Mouse (Mus musculus): ENCODE measurements around the gene Olfr1034. TPM values are rescaled to one million over a fixed set of nuclear protein-coding genes. Genes with fewer than 3 reads are reported as not detected.
"Not testable (repeated sequence)": the region's sequence is repeated elsewhere in the genome, so short reads cannot be mapped to it uniquely, and the experiment has no call there.

The Olfr1034 gene
- not detected in 2 replicates for polyA plus RNA-seq (2014; fragmentation: Nextera tagmentation; extraction: Ambion mirVana)

- Histone ChIP-seq H3K4me3 (ENCODE audit: low read depth, low read length) (no peak within 1 kb of the TSS), H3K9ac (ENCODE audit: low read depth, low read length) (no peak within 1 kb of the TSS), H3K36me3 (ENCODE audit: control insufficient read depth, insufficient read depth, low read length) (no peaks in the 10 kb centered on the region), H3K4me2 (no peak within 1 kb of the TSS), H3K9me3 (ENCODE audit: control insufficient read depth, low read length) (no peaks in the 10 kb centered on the region), H3K27me3 (replicated peaks; ENCODE audit: control insufficient read depth, insufficient read depth, low read length) (no peaks in the 10 kb centered on the region), H3K27ac (ENCODE audit: low read depth, low read length) (no peak within 1 kb of the TSS), H3K4me1 (replicated peaks; ENCODE audit: control insufficient read depth, insufficient read depth, low read length) (no peaks in the 10 kb centered on the region)
- DNase-seq (ENCODE audit: low spot score) = no peak
- ATAC-seq (replicated peaks; ENCODE audit: low FRiP score) = no peak
Measured at GRCm38 (mm10) chr2:86045561-86045960, at the start of gene Olfr1034. Olfr1034 (plus strand) TSS chr2:86045861.

GRCm38 (mm10) chr2:86005240-86005639, 40.4 kb upstream of the Olfr1034 start, which contains the start of gene Olfr1032:
Olfr1032 (plus strand) TSS chr2:86005540.
- ATAC-seq (replicated peaks; ENCODE audit: low FRiP score) (no peak), DNase-seq (ENCODE audit: low spot score) (no peak)
- no peak within 1 kb of the TSS for H3K4me3 ChIP-seq (ENCODE audit: low read depth, low read length)
- H3K9ac ChIP-seq (ENCODE audit: low read depth, low read length) = no peak within 1 kb of the TSS
- no peaks in the 10 kb centered on the region for H3K4me1 ChIP-seq (replicated peaks; ENCODE audit: control insufficient read depth, insufficient read depth, low read length)
- H3K4me2 ChIP-seq = no peak within 1 kb of the TSS
- H3K27me3 ChIP-seq (replicated peaks; ENCODE audit: control insufficient read depth, insufficient read depth, low read length) = no peaks in the 10 kb centered on the region
- H3K36me3 ChIP-seq (ENCODE audit: control insufficient read depth, insufficient read depth, low read length) = no peaks in the 10 kb centered on the region
- H3K27ac ChIP-seq (ENCODE audit: low read depth, low read length) = no peak within 1 kb of the TSS
- H3K9me3 ChIP-seq (ENCODE audit: control insufficient read depth, low read length) = no peaks in the 10 kb centered on the region
- WGBS = 78% methylated on average over 7 of the region's 7 CpGs

- not testable (repeated sequence) for H3K27ac ChIP-seq (ENCODE audit: low read depth, low read length); ATAC-seq (replicated peaks; ENCODE audit: low FRiP score); DNase-seq (ENCODE audit: low spot score); H3K4me1 ChIP-seq (replicated peaks; ENCODE audit: control insufficient read depth, insufficient read depth, low read length); H3K9ac ChIP-seq (ENCODE audit: low read depth, low read length); H3K27me3 ChIP-seq (replicated peaks; ENCODE audit: control insufficient read depth, insufficient read depth, low read length); H3K36me3 ChIP-seq (ENCODE audit: control insufficient read depth, insufficient read depth, low read length); H3K9me3 ChIP-seq (ENCODE audit: control insufficient read depth, low read length)
- 2% methylated on average over 10 of the region's 11 CpGs for WGBS
- peak within 1 kb of the TSS; percentile 23; the same call in 1 of the 2 replicates for H3K4me3 ChIP-seq (ENCODE audit: low read depth, low read length)
- peak within 1 kb of the TSS; percentile 48 for H3K4me2 ChIP-seq
Measured at GRCm38 (mm10) chr2:86020406-86020805, 25.3 kb upstream of the Olfr1034 start, which contains the start of gene Olfr1033. Olfr1033 (plus strand) TSS chr2:86020633.

- not testable (repeated sequence) for H3K27me3 ChIP-seq (replicated peaks; ENCODE audit: control insufficient read depth, insufficient read depth, low read length); DNase-seq (ENCODE audit: low spot score); H3K36me3 ChIP-seq (ENCODE audit: control insufficient read depth, insufficient read depth, low read length); H3K4me2 ChIP-seq; ATAC-seq (replicated peaks; ENCODE audit: low FRiP score); H3K9ac ChIP-seq (ENCODE audit: low read depth, low read length); H3K4me3 ChIP-seq (ENCODE audit: low read depth, low read length); H3K9me3 ChIP-seq (ENCODE audit: control insufficient read depth, low read length); H3K4me1 ChIP-seq (replicated peaks; ENCODE audit: control insufficient read depth, insufficient read depth, low read length); H3K27ac ChIP-seq (ENCODE audit: low read depth, low read length)
- 50% methylated on average over 3 of the region's 9 CpGs for WGBS
Measured at GRCm38 (mm10) chr2:86021518-86021917, 24.1 kb upstream of the Olfr1034 start.

- not testable (repeated sequence) for H3K4me2 ChIP-seq; H3K36me3 ChIP-seq (ENCODE audit: control insufficient read depth, insufficient read depth, low read length); H3K9ac ChIP-seq (ENCODE audit: low read depth, low read length); H3K9me3 ChIP-seq (ENCODE audit: control insufficient read depth, low read length); H3K4me3 ChIP-seq (ENCODE audit: low read depth, low read length); H3K4me1 ChIP-seq (replicated peaks; ENCODE audit: control insufficient read depth, insufficient read depth, low read length); H3K27me3 ChIP-seq (replicated peaks; ENCODE audit: control insufficient read depth, insufficient read depth, low read length); H3K27ac ChIP-seq (ENCODE audit: low read depth, low read length); ATAC-seq (replicated peaks; ENCODE audit: low FRiP score); DNase-seq (ENCODE audit: low spot score)
Measured at GRCm38 (mm10) chr2:86050777-86051176, 5.1 kb downstream of the Olfr1034 start.

- H3K9ac ChIP-seq (ENCODE audit: low read depth, low read length); H3K4me2 ChIP-seq; H3K27me3 ChIP-seq (replicated peaks; ENCODE audit: control insufficient read depth, insufficient read depth, low read length); H3K4me3 ChIP-seq (ENCODE audit: low read depth, low read length); H3K36me3 ChIP-seq (ENCODE audit: control insufficient read depth, insufficient read depth, low read length); H3K9me3 ChIP-seq (ENCODE audit: control insufficient read depth, low read length); ATAC-seq (replicated peaks; ENCODE audit: low FRiP score); H3K27ac ChIP-seq (ENCODE audit: low read depth, low read length); DNase-seq (ENCODE audit: low spot score); H3K4me1 ChIP-seq (replicated peaks; ENCODE audit: control insufficient read depth, insufficient read depth, low read length): not testable (repeated sequence)
- 96% methylated on average over 2 of the region's 2 CpGs for WGBS
Measured at GRCm38 (mm10) chr2:86063766-86064165, 18.1 kb downstream of the Olfr1034 start.

- Histone ChIP-seq H3K27ac (ENCODE audit: low read depth, low read length) (no peak overlapping the region), H3K4me2 (no peak overlapping the region), H3K9me3 (ENCODE audit: control insufficient read depth, low read length) (no peaks in the 10 kb centered on the region), H3K36me3 (ENCODE audit: control insufficient read depth, insufficient read depth, low read length) (no peaks in the 10 kb centered on the region), H3K4me1 (replicated peaks; ENCODE audit: control insufficient read depth, insufficient read depth, low read length) (no peaks in the 10 kb centered on the region), H3K27me3 (replicated peaks; ENCODE audit: control insufficient read depth, insufficient read depth, low read length) (no peaks in the 10 kb centered on the region), H3K4me3 (ENCODE audit: low read depth, low read length) (no peak overlapping the region), H3K9ac (ENCODE audit: low read depth, low read length) (no peak overlapping the region)
- no peak for ATAC-seq (replicated peaks; ENCODE audit: low FRiP score)
- 83% methylated on average over 8 of the region's 8 CpGs for WGBS
- DNase-seq (ENCODE audit: low spot score) = no peak
Measured at GRCm38 (mm10) chr2:86070189-86070588, 24.5 kb downstream of the Olfr1034 start.

GRCm38 (mm10) chr2:86073692-86074091, 28.0 kb downstream of the Olfr1034 start, which contains the start of gene Olfr1036:
Olfr1036 (plus strand) TSS chr2:86073992.
- DNase-seq (ENCODE audit: low spot score); H3K9ac ChIP-seq (ENCODE audit: low read depth, low read length): not testable (repeated sequence)

GRCm38 (mm10) chr2:86080478-86080877, 34.8 kb downstream of the Olfr1034 start:
- not testable (repeated sequence) for ATAC-seq (replicated peaks; ENCODE audit: low FRiP score); H3K9me3 ChIP-seq (ENCODE audit: control insufficient read depth, low read length); H3K36me3 ChIP-seq (ENCODE audit: control insufficient read depth, insufficient read depth, low read length); H3K4me1 ChIP-seq (replicated peaks; ENCODE audit: control insufficient read depth, insufficient read depth, low read length); DNase-seq (ENCODE audit: low spot score); H3K4me3 ChIP-seq (ENCODE audit: low read depth, low read length); H3K4me2 ChIP-seq; H3K9ac ChIP-seq (ENCODE audit: low read depth, low read length); H3K27me3 ChIP-seq (replicated peaks; ENCODE audit: control insufficient read depth, insufficient read depth, low read length); H3K27ac ChIP-seq (ENCODE audit: low read depth, low read length)
- 78% methylated on average over 1 of the region's 1 CpGs for WGBS

More at GRCm38 (mm10) chr2:86073692-86074091, 28.0 kb downstream of the Olfr1034 start, which contains the start of gene Olfr1036:
- not testable (repeated sequence) for ATAC-seq (replicated peaks; ENCODE audit: low FRiP score); H3K4me2 ChIP-seq; H3K4me1 ChIP-seq (replicated peaks; ENCODE audit: control insufficient read depth, insufficient read depth, low read length); H3K36me3 ChIP-seq (ENCODE audit: control insufficient read depth, insufficient read depth, low read length); H3K4me3 ChIP-seq (ENCODE audit: low read depth, low read length); H3K27ac ChIP-seq (ENCODE audit: low read depth, low read length); H3K27me3 ChIP-seq (replicated peaks; ENCODE audit: control insufficient read depth, insufficient read depth, low read length); H3K9me3 ChIP-seq (ENCODE audit: control insufficient read depth, low read length)
